Mouse (Mus musculus): ENCODE measurements at regions not wholly inside any gene's neighbourhood (a gene's known extent, or its start where the extent isn't known, plus 50 kb on each side); places are given as distances from the start of the nearest gene placed in this dataset.

DNA sequence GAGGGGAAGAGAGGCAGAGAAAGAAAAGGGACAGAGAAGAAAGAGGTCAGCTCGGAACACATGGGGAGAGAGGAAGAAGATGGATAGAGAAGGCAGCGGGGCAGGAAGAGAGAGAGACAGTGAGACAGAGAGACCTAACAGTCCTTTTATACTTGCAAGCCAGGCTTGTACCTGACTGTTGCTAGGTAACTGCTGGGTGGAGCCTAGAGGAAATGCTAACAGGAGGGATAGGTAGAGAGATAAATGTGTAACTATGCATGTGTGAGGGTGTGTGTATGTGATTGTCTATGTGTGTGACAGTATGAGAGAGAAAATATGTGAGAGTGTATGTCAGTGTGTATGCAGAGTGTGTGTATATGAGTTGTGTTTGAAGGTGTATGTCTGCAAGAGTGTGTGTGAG lies 161.8 kb downstream of the Actr3 start:
- TF ChIP-seq CTCF (IDR thresholded peaks at IDR 0.05; ENCODE audit: insufficient read depth, low read length) (no peak), POLR2A (IDR thresholded peaks at IDR 0.05; ENCODE audit: borderline replicate concordance, extremely low read depth, low read depth, low read length) (no peak)
